Mouse (Mus musculus): ENCODE measurements around the gene Esrp2. TPM values are rescaled to one million over a fixed set of nuclear protein-coding genes. Genes with fewer than 3 reads are reported as not detected.

Gene Esrp2
- polyA plus RNA-seq, 2 experiments: 6.6 to 7.7 TPM

GRCm38 (mm10) chr8:106149025-106149424, 12.3 kb upstream of the Esrp2 start:
- peaks cover 6 to 20% of the 10 kb centered on the region in 2 experiments; a peak in 3 of 4 replicates for H3K4me1 ChIP-seq (replicated peaks; ENCODE audit: control insufficient read depth in 2 of 2, insufficient read depth in 2 of 2, low read length in 1 of 2)
- no peak overlapping the region for H3K27ac ChIP-seq
- TF ChIP-seq CTCF (IDR thresholded peaks at IDR 0.05; ENCODE audit: low read depth) (no peak), EP300 (IDR thresholded peaks at IDR 0.05; ENCODE audit: low read depth) (no peak)
- no peak overlapping the region for H3K9ac ChIP-seq (replicated peaks)
- no peaks in the 10 kb centered on the region for H3K9me3 ChIP-seq (ENCODE audit: control insufficient read depth, low read length)
- WGBS (ENCODE audit: insufficient replicate concordance): 76% methylated on average over 6 of the region's 6 CpGs
- no peak for ATAC-seq (ENCODE audit: insufficient read depth)
- no peak for DNase-seq (ENCODE audit: low read depth in 3 of 3, low spot score in 3 of 3)
- no peak overlapping the region for H3K4me3 ChIP-seq (ENCODE audit: insufficient read depth in 1 of 2, low read depth in 2 of 2, low read length in 2 of 2)
- H3K36me3 ChIP-seq (replicated peaks; ENCODE audit: control insufficient read depth, insufficient read depth, low read depth): no peaks in the 10 kb centered on the region
- H3K4me2 ChIP-seq (ENCODE audit: low read depth): no peak overlapping the region
- no peaks in the 10 kb centered on the region for H3K27me3 ChIP-seq (ENCODE audit: control insufficient read depth, insufficient read depth, low read length)

- Histone ChIP-seq H3K9me3 (ENCODE audit: control insufficient read depth, low read length) (no peaks in the 10 kb centered on the region), H3K36me3 (replicated peaks; ENCODE audit: control insufficient read depth, insufficient read depth, low read depth) (no peaks in the 10 kb centered on the region), H3K9ac (replicated peaks) (no peak overlapping the region), H3K27me3 (ENCODE audit: control insufficient read depth, insufficient read depth, low read length) (no peaks in the 10 kb centered on the region), H3K27ac (no peak overlapping the region), H3K4me3 (ENCODE audit: insufficient read depth in 1 of 2, low read depth in 2 of 2, low read length in 2 of 2) (no peak overlapping the region), H3K4me2 (ENCODE audit: low read depth) (no peak overlapping the region), H3K4me1 (replicated peaks; ENCODE audit: control insufficient read depth in 2 of 2, insufficient read depth in 2 of 2, low read length in 1 of 2) (peaks cover 6 to 13% of the 10 kb centered on the region in 2 experiments; a peak in 3 of 4 replicates)
- no peak for DNase-seq (ENCODE audit: low read depth in 3 of 3, low spot score in 3 of 3)
- TF ChIP-seq CTCF (IDR thresholded peaks at IDR 0.05; ENCODE audit: low read depth): no peak
- TF ChIP-seq EP300 (IDR thresholded peaks at IDR 0.05; ENCODE audit: low read depth): no peak
- WGBS (ENCODE audit: insufficient replicate concordance): 66% methylated on average over 6 of the region's 6 CpGs
- ATAC-seq (ENCODE audit: insufficient read depth): no peak
Measured at GRCm38 (mm10) chr8:106147868-106148565, 11.2 kb upstream of the Esrp2 start.

DNA sequence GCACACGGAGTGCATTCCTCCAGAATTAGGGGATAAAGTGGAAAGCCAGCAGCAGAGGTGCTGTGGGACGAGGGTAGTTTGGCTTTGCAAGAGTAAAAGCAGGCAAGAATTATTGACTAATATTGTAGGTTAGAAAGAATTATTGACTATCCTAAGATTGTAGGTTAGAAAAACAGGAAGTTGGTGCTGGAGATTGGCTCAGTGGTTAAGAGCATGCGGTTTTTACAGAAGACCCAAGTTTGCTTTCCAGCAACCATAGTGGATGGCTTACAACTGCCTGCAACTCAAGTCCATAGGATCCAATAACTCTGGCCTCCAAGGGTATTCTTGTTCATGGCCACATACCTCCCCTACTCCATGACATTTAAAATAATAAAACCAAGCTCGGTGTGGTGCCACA, 9.2 kb upstream of the Esrp2 start:
- no peak for DNase-seq (ENCODE audit: low read depth in 3 of 3, low spot score in 3 of 3)
- H3K27me3 ChIP-seq (ENCODE audit: control insufficient read depth, insufficient read depth, low read length): no peaks in the 10 kb centered on the region
- no peaks in the 10 kb centered on the region for H3K36me3 ChIP-seq (replicated peaks; ENCODE audit: control insufficient read depth, insufficient read depth, low read depth)
- H3K4me3 ChIP-seq (ENCODE audit: insufficient read depth in 1 of 2, low read depth in 2 of 2, low read length in 2 of 2): no peak overlapping the region
- no peak overlapping the region for H3K4me2 ChIP-seq (ENCODE audit: low read depth)
- TF ChIP-seq CTCF (IDR thresholded peaks at IDR 0.05; ENCODE audit: low read depth) (no peak), EP300 (IDR thresholded peaks at IDR 0.05; ENCODE audit: low read depth) (no peak)
- no peak overlapping the region for H3K9ac ChIP-seq (replicated peaks)
- 53% methylated on average over 4 of the region's 4 CpGs for WGBS (ENCODE audit: insufficient replicate concordance)
- ATAC-seq (ENCODE audit: insufficient read depth): no peak
- no peaks in the 10 kb centered on the region for H3K9me3 ChIP-seq (ENCODE audit: control insufficient read depth, low read length)
- peaks cover 6 to 11% of the 10 kb centered on the region in 2 experiments; a peak in 3 of 4 replicates for H3K4me1 ChIP-seq (replicated peaks; ENCODE audit: control insufficient read depth in 2 of 2, insufficient read depth in 2 of 2, low read length in 1 of 2)
- H3K27ac ChIP-seq: no peak overlapping the region

DNA sequence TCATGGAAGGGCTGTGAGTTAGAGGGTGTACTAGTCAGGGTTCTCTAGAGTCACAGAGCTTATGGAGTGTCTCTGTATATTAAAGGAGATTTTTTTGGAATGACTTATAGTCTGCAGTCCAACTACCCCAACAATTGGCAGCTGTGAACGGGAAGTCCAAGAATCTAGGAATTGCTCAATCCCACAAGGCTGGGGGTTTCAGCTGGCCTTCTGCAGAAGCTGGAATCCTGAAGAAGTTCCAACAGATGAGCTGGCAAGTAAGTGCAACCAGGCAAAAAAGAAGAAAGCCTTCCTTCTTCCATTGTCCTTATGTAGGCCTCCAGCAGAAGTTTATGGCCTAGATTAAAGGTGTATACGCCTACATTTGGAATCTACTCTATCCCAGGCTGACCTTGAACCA, 8.6 kb upstream of the Esrp2 start:
- H3K4me3 ChIP-seq (ENCODE audit: insufficient read depth in 1 of 2, low read depth in 2 of 2, low read length in 2 of 2): no peak overlapping the region
- DNase-seq (ENCODE audit: low read depth in 3 of 3, low spot score in 3 of 3): no peak
- no peaks in the 10 kb centered on the region for H3K9me3 ChIP-seq (ENCODE audit: control insufficient read depth, low read length)
- H3K9ac ChIP-seq (replicated peaks): no peak overlapping the region
- 77% methylated on average over 2 of the region's 2 CpGs for WGBS (ENCODE audit: insufficient replicate concordance)
- no peak overlapping the region for H3K4me2 ChIP-seq (ENCODE audit: low read depth)
- ATAC-seq (ENCODE audit: insufficient read depth): no peak
- no peak for TF ChIP-seq EP300 (IDR thresholded peaks at IDR 0.05; ENCODE audit: low read depth)
- no peak for TF ChIP-seq CTCF (IDR thresholded peaks at IDR 0.05; ENCODE audit: low read depth)
- H3K27ac ChIP-seq: no peak overlapping the region
- H3K4me1 ChIP-seq (replicated peaks; ENCODE audit: control insufficient read depth in 2 of 2, insufficient read depth in 2 of 2, low read length in 1 of 2): peaks cover 2 to 5% of the 10 kb centered on the region in 2 experiments; a peak in 1 of 4 replicates
- no peaks in the 10 kb centered on the region; the same call in 1 of the 2 replicates for H3K27me3 ChIP-seq (ENCODE audit: control insufficient read depth, insufficient read depth, low read length)
- no peaks in the 10 kb centered on the region for H3K36me3 ChIP-seq (replicated peaks; ENCODE audit: control insufficient read depth, insufficient read depth, low read depth)

DNA sequence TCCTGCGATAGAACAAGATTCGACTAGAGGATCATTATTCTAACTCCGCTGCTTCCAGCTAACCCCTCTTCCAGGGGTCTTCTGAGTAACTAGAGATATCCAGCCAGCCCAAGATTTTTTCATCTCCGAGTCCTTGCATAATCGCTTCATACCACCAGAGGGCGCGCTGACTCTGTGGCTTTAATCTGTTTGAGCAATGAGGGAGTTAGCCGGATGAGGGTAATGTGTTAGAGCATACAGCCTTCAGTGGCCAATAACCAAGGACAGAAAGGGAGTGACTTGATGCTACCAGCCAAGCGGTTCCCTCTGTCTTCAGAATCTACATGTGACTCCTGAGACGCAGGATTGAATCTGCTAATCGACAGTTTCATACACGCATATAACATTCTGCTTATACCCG, 4.0 kb upstream of the Esrp2 start:
- no peak for ATAC-seq (ENCODE audit: insufficient read depth)
- 14% methylated on average over 13 of the region's 13 CpGs for WGBS (ENCODE audit: insufficient replicate concordance)

More for the DNA sequence above, 4.0 kb upstream of the Esrp2 start:
- DNase-seq (ENCODE audit: low read depth in 3 of 3, low spot score in 3 of 3): peak; percentile 60 to 66 (median 60)
- Histone ChIP-seq H3K4me2 (ENCODE audit: low read depth) (no peak overlapping the region), H3K27ac (no peak overlapping the region), H3K4me3 (ENCODE audit: insufficient read depth in 1 of 2, low read depth in 2 of 2, low read length in 2 of 2) (no peak overlapping the region), H3K36me3 (replicated peaks; ENCODE audit: control insufficient read depth, insufficient read depth, low read depth) (no peaks in the 10 kb centered on the region), H3K9ac (replicated peaks) (no peak overlapping the region), H3K9me3 (ENCODE audit: control insufficient read depth, low read length) (no peaks in the 10 kb centered on the region), H3K4me1 (replicated peaks; ENCODE audit: control insufficient read depth in 2 of 2, insufficient read depth in 2 of 2, low read length in 1 of 2) (peaks cover 0 to 5% of the 10 kb centered on the region in 2 experiments; a peak in 1 of 4 replicates), H3K27me3 (ENCODE audit: control insufficient read depth, insufficient read depth, low read length) (peaks cover 38% of the 10 kb centered on the region)
- TF ChIP-seq CTCF (IDR thresholded peaks at IDR 0.05; ENCODE audit: low read depth) (peak; percentile 97), EP300 (IDR thresholded peaks at IDR 0.05; ENCODE audit: low read depth) (no peak)

Measured in liver, embryonic 14.5 days (tissue).